Mouse (Mus musculus): Measurements from ENCODE around the gene Rtn1.

Rtn1 gene

GRCm38 (mm10) chr12:72374823-72375225 is 34.0 kb downstream of the Rtn1 start:
- no peak for DNase-seq (ENCODE audit: low read depth)

GRCm38 (mm10) chr12:72373916-72374615 is 34.8 kb downstream of the Rtn1 start:
- DNase-seq (ENCODE audit: low read depth) = no peak

GRCm38 (mm10) chr12:72370081-72370480 is 38.8 kb downstream of the Rtn1 start:
- DNase-seq (ENCODE audit: low read depth) = no peak

GRCm38 (mm10) chr12:72366763-72367162 is 42.1 kb downstream of the Rtn1 start:
- DNase-seq (ENCODE audit: low read depth) = no peak

GRCm38 (mm10) chr12:72366104-72366437 is 42.8 kb downstream of the Rtn1 start:
- DNase-seq (ENCODE audit: low read depth) = no peak

GRCm38 (mm10) chr12:72365231-72366103 is 43.4 kb downstream of the Rtn1 start:
- DNase-seq (ENCODE audit: low read depth) = no peak

- no peak for DNase-seq (ENCODE audit: low read depth)
Measured at GRCm38 (mm10) chr12:72364543-72364942, 44.3 kb downstream of the Rtn1 start.

- no peak for DNase-seq (ENCODE audit: low read depth)
Measured at GRCm38 (mm10) chr12:72361701-72362354, 47.0 kb downstream of the Rtn1 start.

GRCm38 (mm10) chr12:72360926-72361615 is 47.8 kb downstream of the Rtn1 start:
- DNase-seq (ENCODE audit: low read depth) = no peak

GRCm38 (mm10) chr12:72359903-72360302 is 49.0 kb downstream of the Rtn1 start:
- no peak for DNase-seq (ENCODE audit: low read depth)

- no peak for DNase-seq (ENCODE audit: low read depth)
Measured at GRCm38 (mm10) chr12:72357667-72358420, 51.0 kb downstream of the Rtn1 start.

- DNase-seq (ENCODE audit: low read depth) = no peak
Measured at GRCm38 (mm10) chr12:72354241-72354640, 54.6 kb downstream of the Rtn1 start.

GRCm38 (mm10) chr12:72353506-72353905 is 55.3 kb downstream of the Rtn1 start:
- no peak for DNase-seq (ENCODE audit: low read depth)

- DNase-seq (ENCODE audit: low read depth) = no peak
Measured at GRCm38 (mm10) chr12:72348508-72348907, 60.3 kb downstream of the Rtn1 start.

GRCm38 (mm10) chr12:72347184-72347583 is 61.7 kb downstream of the Rtn1 start:
- no peak for DNase-seq (ENCODE audit: low read depth)

GRCm38 (mm10) chr12:72343639-72344038 is 65.2 kb downstream of the Rtn1 start:
- no peak for DNase-seq (ENCODE audit: low read depth)

- no peak for DNase-seq (ENCODE audit: low read depth)
Measured at GRCm38 (mm10) chr12:72336009-72336408, 72.8 kb downstream of the Rtn1 start.

GRCm38 (mm10) chr12:72332488-72333013 is 76.3 kb downstream of the Rtn1 start:
- no peak for DNase-seq (ENCODE audit: low read depth)

GRCm38 (mm10) chr12:72331912-72332487 is 76.9 kb downstream of the Rtn1 start:
- DNase-seq (ENCODE audit: low read depth) = no peak

- no peak for DNase-seq (ENCODE audit: low read depth)
Measured at GRCm38 (mm10) chr12:72326087-72326486, 82.8 kb downstream of the Rtn1 start.

GRCm38 (mm10) chr12:72325025-72325424 is 83.8 kb downstream of the Rtn1 start:
- DNase-seq (ENCODE audit: low read depth) = no peak

Measured in NIH3T3 (cell line).